Mouse (Mus musculus) embryonic fibroblast, embryonic 13.5 days (primary cell): Measurements from ENCODE around the gene Trim50.

Experiments used
- CTCF ChIP-seq: IDR thresholded peaks from 2 replicates; pipeline ENCODE4 v1.5.1; 2011; ENCODE audit warnings: mild to moderate bottlenecking, control low read depth, low read length, moderate library complexity, borderline replicate concordance; ENCODE audit not compliant: insufficient read depth
- POLR2A ChIP-seq: IDR thresholded peaks from 2 replicates; pipeline ENCODE4 v1.6.1; 2011; ENCODE audit warnings: low read depth, mild to moderate bottlenecking, control low read depth, low read length, moderate library complexity

DNA sequence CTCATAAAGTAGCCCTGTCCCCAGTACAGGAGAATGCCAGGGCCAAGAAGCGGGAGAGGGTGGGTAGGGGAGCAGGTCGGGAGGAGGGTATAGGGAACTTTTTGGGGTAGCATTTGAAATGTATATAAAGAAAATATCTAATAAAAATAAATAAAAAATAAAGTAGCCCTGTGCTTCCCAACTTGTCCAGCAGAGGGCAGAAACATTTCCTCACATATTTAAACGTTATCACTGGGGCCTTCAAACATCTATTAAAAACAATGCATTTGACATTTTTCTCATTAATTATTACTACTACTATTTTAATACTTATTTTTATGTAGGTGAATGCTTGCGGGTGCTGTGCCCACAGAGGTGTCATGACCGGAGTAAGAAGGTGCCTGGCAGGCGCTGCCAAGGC lies 14.7 kb downstream of the Trim50 start:
- TF ChIP-seq POLR2A (no peak), CTCF (no peak)
